Mouse (Mus musculus) 416B (cell line): Measurements from ENCODE around the gene Olfr600.
"Not testable (repeated sequence)": the region's sequence is repeated elsewhere in the genome, so short reads cannot be mapped to it uniquely, and the experiment has no call there.

Experiments
- DNase-seq: peaks from one replicate; pipeline ENCODE4 v3.0.0; 2011; ENCODE audit warnings: low read depth

The Olfr600 gene

GRCm38 (mm10) chr7:103349569-103349968 is at the start of gene Olfr600:
Olfr600 (minus strand) TSS chr7:103349669.
- DNase-seq, result no peak

DNA sequence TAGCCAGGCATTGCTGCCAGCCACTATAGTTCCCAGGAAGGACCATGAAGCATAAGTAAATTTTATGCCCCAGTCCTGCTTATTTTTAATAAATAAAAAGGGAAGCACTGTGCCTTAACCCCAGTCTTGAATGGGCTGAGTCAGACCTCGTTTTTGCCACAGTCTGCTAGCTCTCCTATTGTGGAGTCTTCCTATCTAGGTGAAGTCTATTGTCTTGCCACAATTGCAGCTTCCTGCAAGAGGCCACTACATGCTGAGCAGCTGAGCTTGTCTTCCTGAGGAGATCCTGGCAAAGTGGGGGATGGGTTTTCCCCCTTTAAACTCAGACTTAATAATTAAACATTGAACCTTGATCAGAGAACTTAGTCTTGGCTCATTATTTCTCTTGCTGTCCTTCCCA is 49.5 kb upstream of the Olfr600 start:
- DNase-seq, result peak; percentile 58

GRCm38 (mm10) chr7:103397758-103398157 is 48.3 kb upstream of the Olfr600 start:
- no peak for DNase-seq

DNA sequence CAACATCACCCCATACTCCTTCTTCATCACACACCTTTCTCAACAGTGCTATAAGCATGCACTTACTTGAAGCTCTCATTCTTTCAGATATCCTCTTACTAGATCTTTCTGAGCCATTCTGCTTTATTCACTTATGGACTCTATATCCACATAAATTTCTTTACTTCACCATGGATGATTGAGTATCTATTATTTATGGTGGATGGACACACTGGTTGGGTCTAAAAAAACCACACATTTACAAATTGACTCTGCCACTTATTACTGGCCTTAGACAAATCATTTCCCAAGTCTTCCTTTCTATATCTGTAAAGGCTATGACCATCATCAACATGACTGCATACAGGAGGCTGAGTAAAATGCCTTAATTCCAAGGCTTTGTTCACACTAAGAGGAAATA is 36.6 kb upstream of the Olfr600 start, which contains the start of gene Olfr603:
Olfr603 (minus strand) TSS at position 101 of the 400 bp plus-strand sequence.
- DNase-seq, result no peak

- no peak for DNase-seq
These were observed 13.1 kb upstream of the Olfr600 start, which contains the start of gene Olfr601 for GRCm38 (mm10) chr7:103362555-103362954. Olfr601 (minus strand) TSS chr7:103362655.

DNA sequence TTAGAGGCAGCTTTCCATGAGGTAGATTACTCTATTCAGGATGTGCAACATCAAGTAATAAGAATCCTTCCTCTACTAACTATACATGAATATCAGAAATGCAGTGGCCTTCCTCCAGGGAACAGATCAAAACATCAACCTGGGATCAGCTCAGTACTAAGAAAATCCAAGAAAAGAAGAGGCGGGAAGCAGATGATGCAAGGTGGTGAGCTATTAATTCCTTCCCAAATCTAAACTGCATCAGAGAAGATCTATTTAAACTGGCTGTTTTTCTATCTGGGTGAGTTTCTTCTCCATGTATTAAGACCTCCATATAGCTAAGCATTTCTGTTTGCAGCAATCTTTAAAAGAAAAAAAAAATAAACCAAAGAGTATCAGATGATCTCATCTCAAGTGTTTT is 13.9 kb downstream of the Olfr600 start, which contains the start of gene Olfr599:
Olfr599 (plus strand) TSS at position 301 of the 400 bp plus-strand sequence.
- DNase-seq, result no peak

DNA sequence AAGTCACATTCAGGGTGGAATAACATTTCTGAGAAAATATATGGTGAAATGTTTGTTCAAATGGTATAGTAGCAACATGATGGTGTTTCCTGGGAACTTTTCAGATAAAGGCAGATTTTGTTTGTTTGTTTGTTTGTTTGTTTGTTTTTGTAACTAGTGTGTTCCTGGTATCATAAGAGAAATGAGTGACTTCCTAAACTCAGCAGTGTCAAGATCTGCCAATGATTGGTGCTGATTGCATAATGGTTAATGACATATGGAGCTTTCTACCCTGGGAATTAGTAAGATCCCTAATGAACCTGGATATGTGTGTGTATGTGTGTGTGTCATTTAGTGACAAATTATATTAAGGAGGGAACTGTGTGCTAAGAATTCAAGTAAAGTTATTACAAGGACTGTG is 26.2 kb downstream of the Olfr600 start, which contains the start of gene Olfr598:
Olfr598 (plus strand) TSS at position 301 of the 400 bp plus-strand sequence.
- DNase-seq, result no peak

GRCm38 (mm10) chr7:103316015-103316414 is 33.5 kb downstream of the Olfr600 start, which contains the start of gene Olfr597:
Olfr597 (plus strand) TSS chr7:103316315.
- not testable (repeated sequence) for DNase-seq

GRCm38 (mm10) chr7:103305348-103305747 is 44.1 kb downstream of the Olfr600 start, which contains the start of gene Olfr596:
Olfr596 (plus strand) TSS chr7:103305648.
- DNase-seq, result not testable (repeated sequence)
